Mouse (Mus musculus): ENCODE results near the gene Gm8127. TPM values are rescaled to one million over a fixed set of nuclear protein-coding genes. Genes with fewer than 3 reads are reported as not detected.
"Not testable (repeated sequence)": the region's sequence is repeated elsewhere in the genome, so short reads cannot be mapped to it uniquely, and the experiment has no call there.

The Gm8127 gene
- polyA plus RNA-seq, 1 experiment from 2014 or later = not detected

- not testable (repeated sequence) for H3K27me3 ChIP-seq (ENCODE audit: insufficient read depth, poor library complexity, severe bottlenecking); H3K4me3 ChIP-seq
- 91% methylated on average over 3 of the region's 4 CpGs for WGBS
Observed at GRCm38 (mm10) chr14:43258349-43258748, 35.3 kb downstream of the Gm8127 start, which contains the start of gene Gm8126. Gene Gm8126 (plus strand): TSS chr14:43258649.

GRCm38 (mm10) chr14:43256511-43256910, 37.1 kb downstream of the Gm8127 start:
- H3K27me3 ChIP-seq (ENCODE audit: insufficient read depth, poor library complexity, severe bottlenecking); H3K4me3 ChIP-seq; H3K27ac ChIP-seq; H3K9me3 ChIP-seq; H3K36me3 ChIP-seq; DNase-seq (ENCODE audit: low spot score); H3K4me1 ChIP-seq (replicated peaks): not testable (repeated sequence)
- 71% methylated on average over 1 of the region's 1 CpGs for WGBS

More at GRCm38 (mm10) chr14:43258349-43258748, 35.3 kb downstream of the Gm8127 start, which contains the start of gene Gm8126:
- not testable (repeated sequence) for H3K4me1 ChIP-seq (replicated peaks); H3K9me3 ChIP-seq; H3K27ac ChIP-seq; DNase-seq (ENCODE audit: low spot score); H3K36me3 ChIP-seq

- not testable (repeated sequence) for H3K9me3 ChIP-seq; H3K4me3 ChIP-seq; H3K36me3 ChIP-seq; H3K27me3 ChIP-seq (ENCODE audit: insufficient read depth, poor library complexity, severe bottlenecking); H3K27ac ChIP-seq; DNase-seq (ENCODE audit: low spot score); H3K4me1 ChIP-seq (replicated peaks)
- WGBS = 31% methylated on average over 5 of the region's 6 CpGs
Observed at GRCm38 (mm10) chr14:43250549-43251253, 42.9 kb downstream of the Gm8127 start.

- H3K27ac ChIP-seq; H3K4me3 ChIP-seq; H3K9me3 ChIP-seq; H3K27me3 ChIP-seq (ENCODE audit: insufficient read depth, poor library complexity, severe bottlenecking); H3K36me3 ChIP-seq; DNase-seq (ENCODE audit: low spot score); H3K4me1 ChIP-seq (replicated peaks): not testable (repeated sequence)
- WGBS = 18% methylated on average over 10 of the region's 12 CpGs
Observed at GRCm38 (mm10) chr14:43249611-43250170, 43.9 kb downstream of the Gm8127 start.

Other genes with a start within 250 kb of the Gm8127 start
- gene Gm8094, start 217.2 kb downstream of the Gm8127 start, polyA plus RNA-seq (2016; fragmentation: Nextera tagmentation; extraction: Ambion mirVana) = not detected in 2 replicates
- not detected in 2 replicates for gene Gm8104, start 193.2 kb downstream of the Gm8127 start, polyA plus RNA-seq (2016; fragmentation: Nextera tagmentation; extraction: Ambion mirVana)
- not detected in 2 replicates for gene Gm7233, start 114.0 kb downstream of the Gm8127 start, polyA plus RNA-seq (2016; fragmentation: Nextera tagmentation; extraction: Ambion mirVana)
- gene Gm8122, start 58.5 kb downstream of the Gm8127 start, polyA plus RNA-seq (2016; fragmentation: Nextera tagmentation; extraction: Ambion mirVana) = not detected in 2 replicates
- not detected in 2 replicates for gene Gm8126, start 35.2 kb downstream of the Gm8127 start, polyA plus RNA-seq (2016; fragmentation: Nextera tagmentation; extraction: Ambion mirVana)
- not detected in 2 replicates for gene Gm9732, start 18.8 kb downstream of the Gm8127 start, polyA plus RNA-seq (2016; fragmentation: Nextera tagmentation; extraction: Ambion mirVana)
- not detected in 2 replicates for gene 1700001F09Rik, start 54.0 kb upstream of the Gm8127 start, polyA plus RNA-seq (2016; fragmentation: Nextera tagmentation; extraction: Ambion mirVana)
- not detected in 2 replicates for gene Gm8138, start 122.5 kb upstream of the Gm8127 start, polyA plus RNA-seq (2016; fragmentation: Nextera tagmentation; extraction: Ambion mirVana)
- not detected in 2 replicates for gene Gm5799, start 249.7 kb upstream of the Gm8127 start, polyA plus RNA-seq (2016; fragmentation: Nextera tagmentation; extraction: Ambion mirVana)